Mouse (Mus musculus) MN1 (cell line): Measurements from ENCODE around the gene Rara.

ENCODE experiments used
- DNase-seq: peaks from one replicate; pipeline ENCODE4 v3.0.0-alpha.2; 2016; ENCODE audit warnings: low spot score

Gene Rara

DNA sequence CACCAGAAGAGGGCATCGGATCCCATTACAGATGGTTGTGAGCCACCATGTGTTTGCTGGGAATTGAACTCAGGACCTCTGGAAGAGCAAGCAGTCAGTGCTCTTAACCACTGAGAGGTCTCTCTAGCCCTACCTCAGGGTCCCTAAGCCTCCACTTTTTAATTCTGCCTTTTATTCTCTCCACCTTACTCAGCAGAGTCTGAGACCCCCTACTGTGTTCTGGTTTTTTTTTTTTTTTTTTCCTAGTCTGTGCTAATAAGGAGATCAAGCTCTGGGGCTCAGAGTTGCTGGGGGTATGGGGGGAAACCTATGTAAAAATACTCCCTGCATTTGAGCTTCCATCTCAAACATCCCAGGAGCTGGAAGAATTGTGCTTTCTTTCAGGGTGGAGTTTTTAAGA, 24.5 kb downstream of the Rara start:
- DNase-seq, result no peak

- no peak for DNase-seq
Observed at GRCm38 (mm10) chr11:98952736-98953135, 25.1 kb downstream of the Rara start.

- no peak for DNase-seq
Observed at GRCm38 (mm10) chr11:98953361-98953760, 25.7 kb downstream of the Rara start.

GRCm38 (mm10) chr11:98953835-98954320, 26.3 kb downstream of the Rara start:
- no peak for DNase-seq

DNA sequence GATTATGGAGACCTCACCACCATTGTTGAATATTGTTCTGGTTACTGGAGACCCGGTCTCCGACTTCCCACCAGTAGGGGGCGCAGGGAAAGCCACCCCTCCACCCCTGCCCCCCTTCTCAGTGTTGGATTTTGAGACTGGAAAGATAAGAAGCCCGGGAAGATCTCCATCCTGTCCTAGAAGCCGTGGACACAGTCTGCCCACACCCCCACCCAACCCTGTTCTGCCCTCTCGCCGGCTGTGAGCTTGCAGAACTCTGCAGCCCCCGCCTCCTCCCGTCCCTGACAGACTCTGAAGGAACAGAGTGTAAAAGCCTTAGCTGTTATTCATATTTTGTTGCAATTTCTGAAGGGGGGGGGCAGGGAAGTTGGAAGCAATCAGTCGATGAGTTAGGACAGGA, 26.8 kb downstream of the Rara start:
- peak; percentile 82 for DNase-seq

DNA sequence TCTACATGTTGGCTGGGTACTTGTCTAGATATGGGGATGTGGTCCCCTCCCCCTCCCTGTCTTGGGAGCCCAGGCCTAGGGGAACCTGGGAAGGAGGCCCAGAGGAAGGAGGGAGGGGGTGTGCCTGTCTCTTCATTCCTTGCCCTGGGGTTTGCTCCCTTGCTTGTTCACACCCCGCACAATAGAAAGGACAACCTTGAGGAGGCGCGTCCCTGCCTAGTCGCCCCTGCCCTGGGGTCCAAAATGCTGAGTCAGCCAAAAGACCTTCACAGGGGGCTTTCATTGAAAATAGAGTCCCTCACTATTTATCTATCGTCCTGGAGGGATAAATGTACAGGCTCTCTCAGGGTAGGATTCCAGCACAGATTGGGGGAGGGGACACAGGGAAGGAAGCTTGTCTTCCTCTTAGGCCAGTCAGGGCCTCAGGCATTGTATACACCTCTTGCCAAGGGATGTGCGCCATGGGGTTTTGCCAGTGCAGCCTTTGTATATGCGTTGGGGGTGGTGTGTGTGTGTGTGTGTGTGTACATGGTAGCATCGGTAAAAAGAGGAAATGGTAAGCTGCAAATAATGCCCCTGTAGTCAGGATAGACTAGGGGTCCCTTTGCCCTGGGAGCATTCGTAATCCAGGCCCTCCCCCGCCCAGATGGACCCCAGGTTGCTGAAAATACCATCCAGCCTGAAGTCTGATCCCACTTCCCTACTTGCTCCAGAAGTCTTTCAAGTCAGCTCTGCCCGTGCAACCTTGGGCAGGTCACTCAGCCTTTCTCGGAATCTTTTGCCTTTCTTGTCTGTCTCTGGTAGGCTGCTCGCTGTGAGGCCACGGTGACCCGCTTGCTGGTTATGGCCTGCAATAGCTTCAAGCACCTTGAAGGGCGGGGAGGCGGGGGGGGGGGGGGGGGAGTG, 27.4 kb downstream of the Rara start:
- DNase-seq, result no peak

GRCm38 (mm10) chr11:98955707-98956235, 28.2 kb downstream of the Rara start:
- DNase-seq, result no peak

GRCm38 (mm10) chr11:98956340-98956739, 28.7 kb downstream of the Rara start:
- DNase-seq, result no peak

DNA sequence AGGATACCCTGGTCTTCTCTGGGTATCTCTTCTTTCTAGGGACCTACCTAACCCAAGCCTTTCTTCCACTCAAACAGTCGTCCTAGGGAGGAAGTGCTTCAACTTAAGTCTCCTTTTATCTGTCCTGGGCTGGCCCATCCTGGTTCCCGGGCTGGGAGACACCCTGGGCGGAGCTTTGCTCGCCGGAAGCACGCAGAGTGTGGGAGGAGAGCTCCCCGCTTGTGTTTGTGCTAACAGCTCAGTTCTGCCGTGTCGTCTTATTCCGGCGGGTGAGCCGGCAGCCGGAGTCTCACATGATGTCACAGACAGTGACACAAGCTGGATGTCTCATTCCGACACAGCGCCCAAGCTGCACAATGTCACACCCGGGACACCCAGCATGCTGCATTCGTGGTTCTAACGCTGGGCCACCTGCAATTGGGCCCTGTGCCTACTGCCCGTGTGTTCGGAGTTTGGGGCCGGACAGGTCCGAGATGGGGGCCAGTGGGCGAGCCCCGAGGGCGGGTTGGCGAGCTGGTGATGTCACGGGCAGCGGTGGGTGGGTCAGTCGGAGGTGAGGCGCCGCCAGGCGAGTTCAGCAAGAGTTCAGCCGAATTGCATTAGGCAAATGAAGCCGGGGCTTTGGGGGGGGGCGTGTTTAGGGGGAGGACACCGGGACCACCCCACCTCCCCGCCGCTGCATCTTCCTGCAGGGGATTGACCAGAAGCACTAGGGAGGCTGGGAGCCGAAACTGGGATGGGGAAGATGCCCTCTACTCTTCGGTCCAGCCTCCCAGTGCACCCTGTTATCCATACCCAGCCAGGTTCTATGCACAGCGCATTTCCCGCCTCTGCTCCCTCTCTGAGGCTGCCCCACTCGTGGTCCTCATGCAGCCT, 32.1 kb downstream of the Rara start:
- DNase-seq, result peak; percentile 76

DNA sequence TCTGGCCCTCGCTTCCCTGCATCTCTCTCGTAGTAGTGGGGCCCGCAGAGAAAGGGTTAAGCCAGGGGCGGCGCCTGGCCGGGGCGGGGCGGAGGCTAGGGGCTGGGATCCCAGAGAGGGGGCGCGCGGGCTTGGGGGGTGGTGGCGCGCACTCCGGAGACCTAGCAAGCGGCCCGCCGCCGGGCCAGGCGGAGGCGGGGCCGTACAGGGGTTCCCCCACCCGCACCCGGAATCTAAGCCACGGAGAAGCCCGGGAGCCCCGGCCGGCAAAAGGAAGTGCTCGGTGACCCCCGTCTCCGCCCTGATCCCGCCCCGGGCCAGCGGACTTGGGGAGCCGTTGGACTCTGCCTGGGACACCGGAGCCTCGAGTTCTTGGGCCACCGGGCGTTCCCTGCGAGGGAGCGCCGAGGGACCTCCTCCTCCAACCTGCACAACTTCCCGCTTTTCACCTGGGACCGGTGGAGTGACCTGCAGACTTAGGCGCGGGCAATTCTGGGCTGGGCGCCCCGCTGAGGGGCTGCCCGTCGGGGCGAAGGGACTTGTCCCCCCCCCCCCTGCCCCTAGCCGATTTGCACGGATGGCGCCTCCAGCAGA, 32.8 kb downstream of the Rara start:
- peak; percentile 56 for DNase-seq

DNA sequence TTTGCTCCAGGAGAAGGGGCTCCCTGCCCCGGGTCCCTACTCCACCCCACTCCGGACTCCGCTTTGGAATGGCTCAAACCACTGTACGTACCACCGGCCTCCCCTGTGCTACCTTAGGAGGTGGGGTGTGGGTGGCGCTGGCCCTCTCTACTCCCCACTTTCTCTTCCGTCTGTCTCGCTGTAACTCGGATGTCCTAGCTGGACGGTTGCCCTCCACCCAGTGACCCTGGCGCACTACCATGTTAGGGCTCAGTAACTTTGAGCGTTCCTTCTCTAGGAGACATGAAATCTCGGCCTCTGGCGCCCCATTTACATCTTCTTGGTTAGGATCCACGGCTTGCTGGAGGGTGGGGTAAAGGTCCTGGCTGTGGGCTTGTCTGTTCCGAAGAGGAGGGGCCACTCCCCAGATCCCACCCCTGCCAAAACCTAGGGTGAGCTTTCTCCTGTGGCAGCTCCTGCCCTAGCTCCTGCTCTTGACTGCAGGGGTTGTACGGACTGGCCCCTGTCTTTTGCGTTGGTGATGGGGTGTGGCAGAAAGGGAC, 33.5 kb downstream of the Rara start:
- no peak for DNase-seq

DNA sequence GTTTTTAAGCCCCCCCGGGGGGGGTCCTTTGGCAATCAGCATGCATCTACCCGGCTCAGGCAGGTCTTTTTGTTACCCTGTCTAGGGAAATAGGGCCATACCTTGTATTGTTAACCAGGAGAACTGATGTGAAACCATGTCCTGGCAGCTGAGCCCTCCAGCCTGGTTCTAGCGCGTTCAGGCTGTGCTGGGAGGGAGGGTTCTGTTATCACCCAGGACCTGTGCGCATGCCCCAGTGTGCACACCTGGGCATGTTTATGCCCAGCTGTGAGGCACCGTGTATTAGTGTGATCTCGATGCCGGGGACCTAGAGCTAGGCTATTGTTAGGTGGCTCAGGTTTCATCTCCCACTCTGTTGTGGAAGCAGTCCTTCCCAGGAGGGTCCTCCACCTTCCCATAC, 34.1 kb downstream of the Rara start:
- no peak for DNase-seq

DNA sequence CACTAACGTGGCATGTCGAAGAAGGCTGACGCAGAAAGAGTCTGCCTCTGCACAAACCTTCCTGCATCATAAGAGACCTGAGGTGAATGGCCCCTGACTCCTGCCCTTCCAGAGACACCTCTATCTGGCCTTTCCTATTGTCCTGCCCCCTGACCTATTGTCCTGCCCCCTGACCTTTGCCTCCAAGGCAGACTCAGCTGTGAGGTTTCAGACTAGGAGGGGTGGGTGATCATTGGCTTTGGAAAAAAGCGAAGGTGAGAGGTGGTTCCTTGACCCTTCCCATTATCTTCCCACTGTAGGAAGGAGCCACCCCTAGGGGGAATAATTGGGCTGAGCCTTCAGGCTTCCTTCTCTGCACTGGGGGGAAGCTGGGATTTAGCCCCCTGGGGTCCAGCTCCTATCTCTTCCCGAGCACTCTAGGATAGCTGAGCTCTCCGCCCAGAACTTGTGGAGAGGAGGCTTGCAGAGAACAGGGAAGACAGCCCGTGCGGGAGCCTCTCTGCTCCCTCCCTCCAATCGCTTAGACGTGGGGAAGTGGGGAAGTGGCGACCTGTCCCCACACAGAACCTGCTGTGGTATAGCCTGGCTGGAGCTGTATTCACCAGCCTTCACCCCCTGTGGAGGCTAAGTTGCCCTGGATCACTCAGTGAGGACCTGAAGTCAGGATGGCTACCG, 34.9 kb downstream of the Rara start:
- no peak for DNase-seq

GRCm38 (mm10) chr11:98963191-98964021, 35.8 kb downstream of the Rara start:
- DNase-seq, result peak; percentile 86

GRCm38 (mm10) chr11:98964201-98964615, 36.6 kb downstream of the Rara start:
- DNase-seq, result no peak

- peak; percentile 58 for DNase-seq
Observed at GRCm38 (mm10) chr11:98964616-98965415, 37.2 kb downstream of the Rara start.

DNA sequence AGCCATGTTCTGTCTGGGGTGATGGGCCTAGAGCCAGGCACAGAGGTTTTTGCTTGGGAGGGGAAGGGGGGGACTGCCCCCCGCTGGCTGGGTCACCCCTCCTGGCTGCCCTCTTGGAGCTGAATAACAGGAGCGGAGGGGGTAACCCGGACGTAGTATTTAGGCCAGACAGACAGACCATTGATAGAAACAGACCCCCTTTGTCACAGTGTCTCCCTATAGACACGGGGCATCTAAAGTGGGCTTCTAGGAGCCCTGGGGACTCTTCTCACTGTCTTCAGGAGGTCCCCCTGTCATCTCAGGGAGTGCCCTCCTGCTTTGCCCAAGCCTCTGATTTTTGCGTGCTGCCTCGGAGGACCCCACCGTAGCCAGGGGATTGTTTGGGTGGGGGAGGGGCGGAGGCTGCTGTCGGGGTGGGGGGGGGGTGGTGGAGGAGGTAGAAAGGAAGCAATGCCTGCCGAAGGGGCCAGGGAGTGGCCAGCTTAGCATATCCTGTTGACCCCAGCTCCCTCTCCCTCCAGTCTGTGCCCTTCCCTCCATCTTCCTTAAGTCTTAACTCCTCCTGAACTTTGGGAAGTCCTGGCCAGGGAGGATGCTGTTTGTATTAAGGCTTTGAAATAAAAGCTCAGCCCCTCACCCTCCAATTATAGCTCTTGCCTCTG, 37.9 kb downstream of the Rara start:
- DNase-seq, result no peak

DNA sequence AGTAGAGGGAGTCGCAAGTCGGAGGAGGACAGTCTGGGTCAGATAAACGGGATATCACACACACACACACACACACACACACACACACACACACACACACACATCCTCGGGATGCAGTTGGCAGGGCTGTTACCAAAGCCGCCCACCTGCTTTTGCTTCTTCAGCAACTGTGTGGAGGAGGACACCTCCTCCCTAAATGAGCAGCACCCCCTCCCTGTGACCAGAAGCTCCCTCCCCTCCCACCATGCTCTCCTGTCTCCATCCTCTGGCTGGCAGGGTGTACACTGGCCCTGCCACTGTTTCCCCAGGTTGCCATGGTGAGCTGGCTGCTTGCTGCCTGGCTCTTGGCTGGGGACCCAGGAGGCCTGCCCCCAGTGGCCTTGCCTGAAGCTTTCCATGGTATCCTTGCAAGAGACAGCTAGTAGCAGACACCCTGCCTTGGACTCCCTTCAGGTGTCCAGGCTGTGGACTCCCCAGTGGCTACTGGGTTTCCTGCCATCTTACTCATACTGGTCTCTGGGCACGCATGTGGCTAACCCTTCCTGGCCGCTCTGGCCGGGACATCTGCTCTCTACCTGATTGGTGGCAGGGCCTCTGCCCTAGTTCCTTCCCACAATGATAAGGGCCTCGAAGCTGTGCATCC, 39.0 kb downstream of the Rara start:
- peak; percentile 93 for DNase-seq
